Mouse (Mus musculus): ENCODE results near the gene Ntrk3. TPM values are rescaled to one million over a fixed set of nuclear protein-coding genes. Genes with fewer than 3 reads are reported as not detected.

Gene Ntrk3
- polyA plus RNA-seq (2012; rRNA removed): 7.7 and 7.8 TPM in 2 replicates

- no peak within 1 kb of the TSS for H3K4me3 ChIP-seq (ENCODE audit: control insufficient read depth, low read depth, low read length)
- no peaks in the 10 kb centered on the region for H3K36me3 ChIP-seq (ENCODE audit: control insufficient read depth, insufficient read depth, low read length)
- no peaks in the 10 kb centered on the region for H3K4me1 ChIP-seq (ENCODE audit: control insufficient read depth, insufficient read depth, low read length)
- no peaks in the 10 kb centered on the region for H3K27me3 ChIP-seq (ENCODE audit: control insufficient read depth, insufficient read depth, low read length)
- H3K27ac ChIP-seq (ENCODE audit: control insufficient read depth, insufficient read depth, low read depth, low read length): no peak within 1 kb of the TSS
- no peak for TF ChIP-seq CTCF (IDR thresholded peaks at IDR 0.05; ENCODE audit: control insufficient read depth, insufficient read depth, insufficient replicate concordance, low read depth, low read length)
- TF ChIP-seq POLR2A (IDR thresholded peaks at IDR 0.05; ENCODE audit: control insufficient read depth, low read depth, low read length): no peak
Measured at GRCm38 (mm10) chr7:78737614-78738210, at the start of gene Ntrk3. Gene Ntrk3, minus strand, starts transcription at chr7:78738012.

- no peaks in the 10 kb centered on the region for H3K27me3 ChIP-seq (ENCODE audit: control insufficient read depth, insufficient read depth, low read length)
- H3K4me3 ChIP-seq (ENCODE audit: control insufficient read depth, low read depth, low read length): no peak overlapping the region
- H3K27ac ChIP-seq (ENCODE audit: control insufficient read depth, insufficient read depth, low read depth, low read length): no peak overlapping the region
- no peaks in the 10 kb centered on the region for H3K4me1 ChIP-seq (ENCODE audit: control insufficient read depth, insufficient read depth, low read length)
- TF ChIP-seq CTCF (IDR thresholded peaks at IDR 0.05; ENCODE audit: control insufficient read depth, insufficient read depth, insufficient replicate concordance, low read depth, low read length) (no peak), POLR2A (IDR thresholded peaks at IDR 0.05; ENCODE audit: control insufficient read depth, low read depth, low read length) (no peak)
- H3K36me3 ChIP-seq (ENCODE audit: control insufficient read depth, insufficient read depth, low read length): no peaks in the 10 kb centered on the region
Measured at GRCm38 (mm10) chr7:78785906-78786305, 48.1 kb upstream of the Ntrk3 start.

DNA sequence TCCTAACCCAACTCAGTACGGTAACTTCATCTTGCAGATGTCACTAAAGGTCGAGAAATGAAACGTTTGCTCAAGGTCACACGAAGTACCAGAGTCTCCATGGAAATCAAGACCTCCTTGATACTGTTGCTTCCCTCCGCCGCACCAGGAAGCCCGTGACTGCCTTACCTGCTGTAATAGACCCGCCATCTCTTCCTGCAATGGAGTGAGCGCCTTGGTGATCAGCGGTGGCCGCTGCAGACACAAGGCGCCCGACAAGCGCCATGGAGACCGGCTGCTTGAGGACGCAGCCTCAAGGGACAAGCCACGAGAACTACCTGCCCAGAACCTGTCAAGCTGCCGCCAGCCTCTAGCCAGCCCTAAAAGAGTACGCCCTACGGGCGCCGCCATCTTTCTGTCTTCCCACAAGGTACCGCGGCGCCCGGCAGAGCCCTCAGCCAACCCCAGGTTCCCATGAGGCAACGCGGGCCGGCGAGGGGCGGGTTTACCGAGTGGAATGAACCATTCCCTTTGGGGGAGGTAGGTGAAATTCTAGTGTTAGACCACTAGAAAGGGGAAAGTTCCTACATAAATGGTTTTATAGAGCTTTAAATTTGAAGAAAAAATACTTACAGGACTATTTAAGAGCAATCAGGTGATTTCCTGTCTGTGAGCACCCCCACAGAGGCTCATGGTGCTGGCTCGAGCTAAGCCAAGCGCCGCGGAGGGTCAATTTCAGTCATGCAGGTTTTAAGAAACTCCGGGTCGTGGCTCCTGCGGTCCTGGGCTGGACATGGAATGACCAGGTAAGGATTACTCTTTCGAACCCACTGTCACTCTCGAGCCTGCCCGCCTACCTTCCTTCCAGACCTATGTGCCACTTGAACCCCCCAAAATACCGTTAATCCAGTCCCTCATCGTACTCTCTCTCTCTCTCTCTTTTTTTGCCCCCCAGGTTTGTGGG, 45.1 kb upstream of the Ntrk3 start, which contains the start of the genes Mrps11 and Mrpl46:
Mrps11 (plus strand) TSS at position 481 of the 943 bp plus-strand sequence.
Mrpl46 (minus strand) TSS at position 893 of the 943 bp plus-strand sequence.
- Histone ChIP-seq H3K36me3 (ENCODE audit: control insufficient read depth, insufficient read depth, low read length) (peaks cover 3% of the 10 kb centered on the region), H3K27ac (ENCODE audit: control insufficient read depth, insufficient read depth, low read depth, low read length) (peak within 1 kb of the TSS; percentile 26), H3K4me1 (ENCODE audit: control insufficient read depth, insufficient read depth, low read length) (no peaks in the 10 kb centered on the region), H3K4me3 (ENCODE audit: control insufficient read depth, low read depth, low read length) (peak within 1 kb of the TSS; percentile 85), H3K27me3 (ENCODE audit: control insufficient read depth, insufficient read depth, low read length) (no peaks in the 10 kb centered on the region)
- no peak for TF ChIP-seq CTCF (IDR thresholded peaks at IDR 0.05; ENCODE audit: control insufficient read depth, insufficient read depth, insufficient replicate concordance, low read depth, low read length)
- peak; percentile 61 for TF ChIP-seq POLR2A (IDR thresholded peaks at IDR 0.05; ENCODE audit: control insufficient read depth, low read depth, low read length)

- Histone ChIP-seq H3K4me3 (ENCODE audit: control insufficient read depth, low read depth, low read length) (no peak overlapping the region), H3K36me3 (ENCODE audit: control insufficient read depth, insufficient read depth, low read length) (peaks cover 6% of the 10 kb centered on the region), H3K27ac (ENCODE audit: control insufficient read depth, insufficient read depth, low read depth, low read length) (no peak overlapping the region), H3K4me1 (ENCODE audit: control insufficient read depth, insufficient read depth, low read length) (no peaks in the 10 kb centered on the region), H3K27me3 (ENCODE audit: control insufficient read depth, insufficient read depth, low read length) (no peaks in the 10 kb centered on the region)
- TF ChIP-seq POLR2A (IDR thresholded peaks at IDR 0.05; ENCODE audit: control insufficient read depth, low read depth, low read length) (no peak), CTCF (IDR thresholded peaks at IDR 0.05; ENCODE audit: control insufficient read depth, insufficient read depth, insufficient replicate concordance, low read depth, low read length) (no peak)
Measured at GRCm38 (mm10) chr7:78778741-78779140, 40.9 kb upstream of the Ntrk3 start.

DNA sequence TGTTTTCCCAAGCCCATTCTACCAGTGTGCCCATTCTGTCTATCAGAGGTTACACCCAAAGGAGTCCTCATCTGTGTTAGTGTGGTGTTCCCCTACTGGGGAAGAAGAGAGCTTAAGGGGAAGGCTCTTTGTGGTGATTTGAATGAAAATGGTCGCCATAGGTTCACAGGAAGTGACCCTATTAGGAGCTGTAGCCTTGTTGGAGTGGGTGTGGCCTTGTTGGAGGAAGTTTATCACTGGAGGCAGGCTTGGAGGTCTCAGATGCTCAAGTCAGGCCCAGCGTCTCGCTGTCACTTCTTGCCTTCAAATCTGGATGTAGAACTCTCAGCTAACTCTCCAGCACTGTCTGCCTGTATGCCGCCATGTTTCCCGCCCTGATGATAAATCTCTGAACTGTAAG, 33.1 kb upstream of the Ntrk3 start:
- Histone ChIP-seq H3K4me1 (ENCODE audit: control insufficient read depth, insufficient read depth, low read length) (peaks cover 3% of the 10 kb centered on the region; the same call in 1 of the 2 replicates), H3K27me3 (ENCODE audit: control insufficient read depth, insufficient read depth, low read length) (no peaks in the 10 kb centered on the region), H3K27ac (ENCODE audit: control insufficient read depth, insufficient read depth, low read depth, low read length) (no peak overlapping the region), H3K36me3 (ENCODE audit: control insufficient read depth, insufficient read depth, low read length) (peaks cover 2% of the 10 kb centered on the region; the same call in 1 of the 2 replicates), H3K4me3 (ENCODE audit: control insufficient read depth, low read depth, low read length) (no peak overlapping the region)
- no peak for TF ChIP-seq CTCF (IDR thresholded peaks at IDR 0.05; ENCODE audit: control insufficient read depth, insufficient read depth, insufficient replicate concordance, low read depth, low read length)
- TF ChIP-seq POLR2A (IDR thresholded peaks at IDR 0.05; ENCODE audit: control insufficient read depth, low read depth, low read length): no peak

DNA sequence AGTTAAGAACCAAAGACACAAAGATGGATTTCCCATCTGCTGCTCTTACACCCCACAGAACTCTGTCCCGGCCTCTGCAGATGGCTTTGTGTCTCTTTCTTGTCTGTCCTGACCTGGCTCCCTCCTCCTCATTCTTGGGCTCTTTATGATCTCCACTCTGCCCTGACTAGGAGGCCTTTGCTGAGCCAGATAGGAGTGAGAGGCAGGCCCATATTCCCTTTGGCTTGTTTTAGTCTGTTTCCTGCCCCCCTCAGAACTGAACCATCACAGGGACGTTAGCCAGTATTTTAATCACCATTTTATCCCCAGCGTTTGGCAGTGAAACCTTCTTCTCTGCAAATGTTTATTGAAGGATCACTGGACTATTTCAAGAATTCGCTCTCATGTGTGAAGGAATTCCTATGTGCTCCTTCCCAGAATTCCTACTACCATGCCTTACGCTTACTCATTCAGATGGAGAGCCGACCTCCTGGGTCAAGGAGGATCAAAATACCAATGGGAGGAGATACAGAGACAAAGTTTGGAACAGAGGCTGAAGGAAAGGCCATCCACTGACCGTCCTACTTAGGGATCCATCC, 31.4 kb upstream of the Ntrk3 start:
- Histone ChIP-seq H3K27me3 (ENCODE audit: control insufficient read depth, insufficient read depth, low read length) (no peaks in the 10 kb centered on the region), H3K36me3 (ENCODE audit: control insufficient read depth, insufficient read depth, low read length) (no peaks in the 10 kb centered on the region), H3K4me3 (ENCODE audit: control insufficient read depth, low read depth, low read length) (no peak overlapping the region), H3K27ac (ENCODE audit: control insufficient read depth, insufficient read depth, low read depth, low read length) (no peak overlapping the region), H3K4me1 (ENCODE audit: control insufficient read depth, insufficient read depth, low read length) (peaks cover 5% of the 10 kb centered on the region; the same call in 1 of the 2 replicates)
- TF ChIP-seq CTCF (IDR thresholded peaks at IDR 0.05; ENCODE audit: control insufficient read depth, insufficient read depth, insufficient replicate concordance, low read depth, low read length) (no peak), POLR2A (IDR thresholded peaks at IDR 0.05; ENCODE audit: control insufficient read depth, low read depth, low read length) (no peak)

All from testis, adult 2 months (tissue).